Mouse (Mus musculus) lung, adult 2 months (tissue): ENCODE data around the gene Shank2. TPM values are rescaled to one million over a fixed set of nuclear protein-coding genes. Genes with fewer than 3 reads are reported as not detected.

ENCODE experiments used
- DNase-seq: peaks from one replicate; pipeline ENCODE4 v3.0.0; 2022
- H3K4me1 ChIP-seq: fragments of 200-500 bp; 2 replicates; pipeline ENCODE4 v1.6.1; 2011; ENCODE audit warnings: low read length; ENCODE audit not compliant: control insufficient read depth, insufficient read depth
- H3K4me3 ChIP-seq: fragments of 200-500 bp; replicated peaks from 2 replicates; pipeline ENCODE3; 2011; ENCODE audit warnings: low read depth, mild to moderate bottlenecking, control low read depth, low read length; ENCODE audit errors: extremely low read depth
- CTCF ChIP-seq: fragments of 200-500 bp; IDR thresholded peaks from 2 replicates; pipeline ENCODE4 v1.5.1; 2011; ENCODE audit warnings: mild to moderate bottlenecking, low read length, control low read depth; ENCODE audit not compliant: insufficient read depth
- POLR2A ChIP-seq: fragments of 200-500 bp; IDR thresholded peaks from 2 replicates; pipeline ENCODE4 v1.6.1; 2011; ENCODE audit warnings: low read depth, mild to moderate bottlenecking, control low read depth, low read length, borderline replicate concordance; ENCODE audit errors: extremely low read depth
- WGBS: fragments of 180-500 bp; shearing (Covaris S2); methylation state at CpG from one replicate; pipeline ENCODE4 v1.1.7; 2018; 5-methylcytosine and 5-hydroxymethylcytosine counted together
- polyA plus RNA-seq: library from polyadenylated mRNA; depleted of rRNA; stranded (reverse); fragments of >200 nt; gene quantifications from 2 replicates; pipeline ENCODE4 v1.2.3, GENCODE M21; 2012

Gene Shank2
- polyA plus RNA-seq, 1 experiment: 3.5 TPM

- Histone ChIP-seq H3K4me1 (no peaks in the 10 kb centered on the region), H3K4me3 (no peak overlapping the region)
- no peak for DNase-seq
- TF ChIP-seq CTCF (no peak), POLR2A (no peak)
- 79% methylated on average over 6 of the region's 6 CpGs for WGBS
Observed at GRCm38 (mm10) chr7:144324861-144325260, 323.1 kb downstream of the Shank2 start.

- Histone ChIP-seq H3K4me1 (no peaks in the 10 kb centered on the region), H3K4me3 (no peak overlapping the region)
- 87% methylated on average over 10 of the region's 10 CpGs for WGBS
- DNase-seq: no peak
- TF ChIP-seq CTCF (no peak), POLR2A (no peak)
Observed at GRCm38 (mm10) chr7:144325603-144326002, 323.9 kb downstream of the Shank2 start.

DNA sequence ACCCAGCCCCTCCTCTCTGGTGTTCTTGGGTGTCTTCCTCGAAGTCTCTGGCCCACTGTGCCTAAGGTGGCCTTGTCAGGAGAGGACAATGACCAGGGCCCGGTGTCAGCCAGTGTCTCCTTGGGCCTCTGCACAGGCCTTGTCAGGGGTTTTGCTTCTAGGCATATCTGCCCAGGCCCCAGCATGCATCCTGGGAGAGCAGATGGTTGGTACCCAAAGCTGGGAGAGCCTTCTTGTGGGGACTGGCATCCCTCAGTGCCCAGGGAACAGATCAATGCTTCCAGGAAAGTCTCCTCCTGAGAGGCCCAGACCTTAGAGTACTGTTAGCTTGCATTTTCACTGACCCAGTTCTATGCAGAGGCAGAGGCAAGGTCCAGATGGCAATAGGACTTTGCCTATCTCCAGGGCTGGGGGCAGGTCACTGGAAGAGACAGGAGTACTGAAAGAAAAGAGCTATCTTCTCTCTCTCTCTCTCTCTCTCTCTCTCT, 327.7 kb downstream of the Shank2 start:
- no peak overlapping the region for H3K4me3 ChIP-seq
- WGBS: 77% methylated on average over 2 of the region's 2 CpGs
- DNase-seq: no peak
- TF ChIP-seq POLR2A (no peak), CTCF (no peak)
- H3K4me1 ChIP-seq: no peaks in the 10 kb centered on the region

DNA sequence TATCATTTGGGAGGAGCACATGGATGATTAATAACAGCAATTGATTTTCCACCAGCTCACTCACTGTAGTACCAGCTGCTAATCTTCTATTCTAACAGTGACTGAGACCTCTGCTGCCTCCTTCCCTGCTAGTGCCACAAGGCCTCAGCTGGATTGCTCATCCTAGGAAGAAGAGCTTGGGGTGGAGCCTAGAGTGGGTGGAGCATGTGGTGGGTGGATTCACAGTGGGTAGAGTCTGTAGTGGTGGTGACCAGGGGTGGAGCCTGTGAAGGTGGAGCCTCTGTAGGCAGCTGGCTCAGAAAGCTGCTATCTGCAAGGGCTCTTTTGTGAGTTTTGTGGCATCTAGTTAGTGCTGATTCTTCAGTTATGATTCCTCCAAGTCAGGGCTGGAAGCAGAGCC, 334.9 kb downstream of the Shank2 start:
- no peak for TF ChIP-seq CTCF
- TF ChIP-seq POLR2A: no peak
- Histone ChIP-seq H3K4me3 (no peak overlapping the region), H3K4me1 (no peaks in the 10 kb centered on the region)
- DNase-seq: no peak

DNA sequence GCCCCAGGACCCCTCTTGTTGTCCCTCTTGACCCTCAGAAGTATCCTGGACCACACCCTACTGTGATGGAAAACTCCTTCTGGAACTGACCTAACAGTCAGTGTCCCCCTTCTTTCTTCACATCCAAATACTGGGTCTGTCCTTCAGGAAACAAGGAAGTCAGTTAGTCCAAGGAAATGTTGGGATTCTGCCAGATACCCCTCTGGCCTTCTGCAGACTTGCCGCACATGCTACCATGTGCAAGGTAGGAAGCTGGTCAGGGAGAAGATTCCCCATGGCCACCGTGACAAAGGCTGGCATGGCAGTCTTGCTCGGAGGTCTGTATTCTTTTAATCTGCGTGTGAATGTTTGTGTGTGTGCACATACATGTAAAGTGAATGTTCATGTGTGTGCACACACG, 337.0 kb downstream of the Shank2 start:
- DNase-seq: no peak
- Histone ChIP-seq H3K4me1 (no peaks in the 10 kb centered on the region), H3K4me3 (no peak overlapping the region)
- 84% methylated on average over 5 of the region's 5 CpGs for WGBS
- no peak for TF ChIP-seq CTCF
- no peak for TF ChIP-seq POLR2A

DNA sequence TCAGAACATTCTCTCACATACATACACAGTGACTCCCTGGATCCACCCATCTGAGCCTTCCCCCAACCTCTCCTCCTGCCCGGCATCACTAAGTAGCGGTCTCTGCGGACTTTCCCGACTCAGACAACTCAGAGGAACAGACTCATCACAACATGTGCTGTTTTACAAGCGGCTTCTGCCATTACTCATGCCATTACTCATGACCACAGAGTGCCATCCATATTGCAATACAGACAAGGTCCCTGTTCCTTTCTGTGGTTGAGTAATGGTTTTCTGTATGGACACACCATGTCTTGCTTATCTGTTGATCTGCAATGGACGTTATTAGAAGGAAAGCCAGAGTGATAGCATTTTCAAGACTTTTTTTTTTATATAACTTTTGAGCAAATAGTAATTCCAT, 338.6 kb downstream of the Shank2 start:
- TF ChIP-seq CTCF: no peak
- TF ChIP-seq POLR2A: no peak
- Histone ChIP-seq H3K4me3 (no peak overlapping the region), H3K4me1 (no peaks in the 10 kb centered on the region)
- no peak for DNase-seq
- WGBS: 77% methylated on average over 6 of the region's 6 CpGs

DNA sequence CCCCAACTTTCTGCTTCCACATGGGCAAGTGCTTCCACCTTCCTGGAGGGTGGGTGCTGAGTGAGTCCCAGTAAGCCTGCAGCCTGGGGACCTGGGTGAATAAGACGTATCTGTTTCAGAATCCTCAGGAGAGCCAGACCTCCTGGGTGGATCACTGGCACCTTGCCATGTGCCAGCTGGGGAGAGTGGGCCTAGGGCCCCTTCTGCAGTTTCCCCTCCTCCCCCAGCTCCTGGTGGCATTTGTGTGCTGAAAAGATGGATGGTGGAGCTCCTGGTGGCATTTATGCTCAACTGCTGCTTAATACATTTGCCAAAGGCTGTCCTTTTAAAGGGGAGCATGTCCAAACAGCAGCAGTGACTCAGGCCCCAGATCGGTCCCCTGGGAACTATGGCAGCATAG, 364.4 kb downstream of the Shank2 start:
- H3K4me3 ChIP-seq: no peak overlapping the region
- no peak for DNase-seq
- TF ChIP-seq CTCF (no peak), POLR2A (no peak)
- no peaks in the 10 kb centered on the region for H3K4me1 ChIP-seq
- 85% methylated on average over 2 of the region's 2 CpGs for WGBS

DNA sequence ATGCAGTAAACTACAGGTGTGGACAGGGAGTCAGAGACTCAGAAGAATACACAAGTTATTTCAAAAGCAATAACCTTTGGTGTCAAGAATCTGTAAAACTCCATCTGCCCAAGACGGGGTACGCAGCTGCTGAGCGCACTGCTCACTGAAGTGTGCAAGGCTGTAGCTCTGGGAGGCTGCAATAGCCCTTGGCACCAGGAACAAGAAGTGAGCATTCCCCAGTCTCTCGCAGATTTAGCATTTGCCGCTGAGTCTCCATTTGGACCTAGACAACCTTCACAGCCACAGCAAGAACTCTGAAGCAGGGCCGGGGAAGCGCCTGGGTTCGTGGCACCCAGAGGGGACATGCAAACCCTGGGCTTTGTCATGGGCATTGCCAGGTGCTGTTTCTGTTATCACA, 371.3 kb downstream of the Shank2 start:
- no peak for DNase-seq
- no peak overlapping the region for H3K4me3 ChIP-seq
- no peaks in the 10 kb centered on the region for H3K4me1 ChIP-seq
- WGBS: 92% methylated on average over 8 of the region's 8 CpGs
- TF ChIP-seq CTCF (no peak), POLR2A (no peak)

- no peak for TF ChIP-seq CTCF
- no peak for TF ChIP-seq POLR2A
- 69% methylated on average over 2 of the region's 2 CpGs for WGBS
Observed at GRCm38 (mm10) chr7:144375483-144375882, 373.8 kb downstream of the Shank2 start.

DNA sequence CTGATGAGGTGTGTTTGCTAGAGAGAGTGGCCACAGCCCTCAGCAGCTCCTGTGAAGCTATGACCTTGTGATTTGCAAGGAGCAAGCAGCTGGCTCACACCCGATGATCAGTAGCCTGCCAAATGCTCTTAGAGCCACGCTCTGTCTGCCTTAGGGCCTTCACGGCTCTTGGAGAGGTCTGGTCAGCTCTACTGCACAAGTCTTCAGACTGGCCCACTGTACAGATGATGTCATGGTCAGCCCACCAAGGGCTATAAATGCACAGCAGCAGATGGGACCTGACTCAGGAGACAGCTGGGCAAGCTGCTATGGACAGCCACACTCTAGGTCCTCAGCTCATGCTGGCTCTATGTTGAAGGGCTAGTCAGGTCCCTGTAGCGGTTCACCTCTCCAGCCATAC, 376.5 kb downstream of the Shank2 start:
- 51% methylated on average over 4 of the region's 4 CpGs for WGBS
- no peak for TF ChIP-seq CTCF
- TF ChIP-seq POLR2A: no peak
- no peak overlapping the region for H3K4me3 ChIP-seq

More at GRCm38 (mm10) chr7:144375483-144375882, 373.8 kb downstream of the Shank2 start:
- DNase-seq: no peak
- Histone ChIP-seq H3K4me3 (no peak overlapping the region), H3K4me1 (no peaks in the 10 kb centered on the region)

More for the DNA sequence above, 376.5 kb downstream of the Shank2 start:
- DNase-seq: no peak
- H3K4me1 ChIP-seq: no peaks in the 10 kb centered on the region
